Mouse (Mus musculus): Measurements from ENCODE around the gene Klhdc7a. TPM values are rescaled to one million over a fixed set of nuclear protein-coding genes. Genes with fewer than 3 reads are reported as not detected.
"Not testable (repeated sequence)": the region's sequence is repeated elsewhere in the genome, so short reads cannot be mapped to it uniquely, and the experiment has no call there.

Klhdc7a gene
- total RNA-seq (2015), result not detected in 2 replicates
- not detected in 2 replicates for total RNA-seq (2017)

- no peak for ATAC-seq (ENCODE audit: poor library complexity, severe bottlenecking)
Observed at GRCm38 (mm10) chr4:139967922-139968321, at the start of gene Klhdc7a. Gene Klhdc7a, minus strand, starts transcription at chr4:139968026.

DNA sequence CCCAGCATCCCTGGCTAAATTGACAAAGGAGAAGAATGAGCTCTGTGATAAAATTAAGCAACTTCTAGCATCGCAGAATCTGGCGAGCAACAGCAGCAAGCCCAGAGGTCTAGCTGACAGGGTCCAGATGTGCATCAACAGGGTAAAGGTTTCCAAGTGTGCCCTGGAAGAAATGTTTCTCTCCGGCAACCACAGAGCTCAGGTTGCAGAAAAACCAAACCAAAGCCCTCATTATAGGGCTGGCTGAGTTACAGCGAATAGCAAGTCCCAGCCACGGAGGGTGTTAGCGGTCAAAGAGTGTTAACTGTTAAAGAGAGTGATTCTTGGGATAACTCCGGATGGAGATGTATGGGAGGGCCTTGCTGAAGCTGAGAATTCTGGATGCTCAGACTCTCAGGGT, 48.1 kb upstream of the Klhdc7a start:
- ATAC-seq (ENCODE audit: poor library complexity, severe bottlenecking), result no peak

GRCm38 (mm10) chr4:140010728-140011470, 43.1 kb upstream of the Klhdc7a start:
- ATAC-seq (ENCODE audit: poor library complexity, severe bottlenecking), result no peak

- ATAC-seq (ENCODE audit: poor library complexity, severe bottlenecking), result no peak
Observed at GRCm38 (mm10) chr4:140004932-140005331, 37.1 kb upstream of the Klhdc7a start.

DNA sequence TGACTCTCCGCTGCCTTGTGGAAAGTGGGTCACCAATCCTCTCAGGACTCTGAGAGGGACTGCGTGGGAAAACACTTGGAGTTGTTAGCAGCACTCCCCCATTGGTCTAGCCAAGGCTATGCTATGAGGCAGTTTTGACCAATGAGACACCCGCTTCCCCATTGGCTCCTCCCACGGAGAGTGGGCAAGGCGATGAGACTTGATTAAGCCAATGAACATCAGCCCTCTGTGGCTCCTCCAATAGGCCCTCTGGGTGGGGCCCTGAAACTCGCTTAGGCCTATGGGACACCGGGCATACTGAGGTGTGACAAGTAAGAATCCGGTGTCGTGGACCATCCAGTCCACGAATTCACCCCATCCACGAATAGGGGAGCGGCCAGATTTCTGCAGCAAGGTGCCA, 36.3 kb upstream of the Klhdc7a start:
- ATAC-seq (ENCODE audit: poor library complexity, severe bottlenecking), result no peak

- ATAC-seq (ENCODE audit: poor library complexity, severe bottlenecking), result no peak
Observed at GRCm38 (mm10) chr4:140002069-140002468, 34.2 kb upstream of the Klhdc7a start.

DNA sequence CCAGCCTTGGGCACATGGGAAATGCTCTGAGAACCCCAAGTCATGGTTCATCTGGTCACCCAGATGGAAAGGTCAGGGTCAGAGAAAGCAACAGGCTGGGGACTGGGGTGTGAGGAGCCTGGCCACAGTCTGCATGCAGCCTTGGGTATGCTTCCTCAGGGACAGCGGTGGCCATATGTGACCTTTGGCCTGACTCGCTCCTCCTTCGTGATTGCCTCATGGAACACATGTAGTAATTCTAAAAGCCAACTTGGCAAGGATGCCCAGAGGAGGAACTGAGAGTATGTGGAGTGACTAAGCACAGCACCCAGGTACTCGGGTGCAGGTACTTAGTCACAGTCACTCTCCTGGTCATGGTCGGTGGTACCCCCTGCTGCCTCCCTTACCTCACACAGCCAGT, 33.1 kb upstream of the Klhdc7a start:
- no peak for ATAC-seq (ENCODE audit: poor library complexity, severe bottlenecking)

DNA sequence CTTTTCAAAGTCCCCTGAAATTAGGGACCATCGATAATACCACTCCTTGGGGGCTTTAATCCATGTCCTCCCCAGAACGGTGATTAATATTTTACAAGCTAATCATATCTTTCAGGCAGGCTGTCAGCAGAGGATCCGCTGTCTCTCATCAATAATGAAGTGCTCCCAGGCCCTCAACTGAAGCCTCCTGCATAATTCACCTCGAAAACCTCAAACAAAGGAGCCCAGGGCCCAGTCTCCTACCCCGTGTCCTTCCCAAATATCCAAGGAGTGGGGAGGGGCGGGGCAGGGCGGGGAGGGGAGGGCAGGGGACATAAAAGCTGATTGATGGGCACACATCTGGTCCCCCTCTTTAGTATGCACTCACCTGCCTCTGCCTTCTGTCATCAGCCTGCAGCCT, 31.2 kb upstream of the Klhdc7a start:
- ATAC-seq (ENCODE audit: poor library complexity, severe bottlenecking), result no peak

GRCm38 (mm10) chr4:139995659-139996058, 27.8 kb upstream of the Klhdc7a start:
- no peak for ATAC-seq (ENCODE audit: poor library complexity, severe bottlenecking)

- no peak for ATAC-seq (ENCODE audit: poor library complexity, severe bottlenecking)
Observed at GRCm38 (mm10) chr4:139993111-139993755, 25.4 kb upstream of the Klhdc7a start.

DNA sequence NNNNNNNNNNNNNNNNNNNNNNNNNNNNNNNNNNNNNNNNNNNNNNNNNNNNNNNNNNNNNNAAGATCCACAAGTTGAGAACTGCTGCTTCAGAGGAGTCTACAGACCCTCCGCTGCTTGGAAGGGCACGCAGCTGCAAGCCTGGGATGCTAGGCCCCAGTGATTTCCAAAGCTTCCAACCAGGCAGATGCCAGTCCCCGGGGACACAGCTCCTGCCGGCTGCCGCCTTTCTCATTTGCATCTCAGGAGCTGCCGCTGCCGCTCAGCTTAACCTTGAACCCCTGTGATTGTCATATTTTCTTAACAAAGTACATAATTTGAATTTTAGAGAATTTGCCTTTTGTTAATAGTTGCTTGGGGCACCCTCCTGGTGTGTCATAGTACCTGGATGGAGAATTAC, 19.1 kb upstream of the Klhdc7a start:
- no peak for ATAC-seq (ENCODE audit: poor library complexity, severe bottlenecking)

DNA sequence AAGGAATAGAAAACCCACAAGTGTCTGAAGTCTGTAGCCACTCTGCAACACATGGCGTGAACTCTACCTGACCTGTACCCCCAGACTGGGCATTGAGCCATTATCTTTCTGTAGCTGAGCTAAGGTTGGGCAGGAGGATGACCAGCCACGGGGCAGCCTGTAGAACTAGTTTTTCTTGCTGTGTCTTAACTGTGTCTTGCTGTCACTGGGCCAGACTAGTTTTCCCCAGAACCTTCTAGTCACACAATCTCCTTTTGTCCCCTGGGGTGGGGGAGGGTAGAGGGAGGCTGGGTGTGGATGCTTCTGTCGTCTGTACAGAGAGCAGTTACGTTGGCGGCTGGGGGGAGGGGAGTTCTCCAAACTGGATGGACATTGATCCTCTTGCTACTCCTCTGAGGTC, 10.9 kb upstream of the Klhdc7a start:
- no peak for ATAC-seq (ENCODE audit: poor library complexity, severe bottlenecking)

GRCm38 (mm10) chr4:139977308-139977781, 9.5 kb upstream of the Klhdc7a start:
- ATAC-seq (ENCODE audit: poor library complexity, severe bottlenecking), result no peak

DNA sequence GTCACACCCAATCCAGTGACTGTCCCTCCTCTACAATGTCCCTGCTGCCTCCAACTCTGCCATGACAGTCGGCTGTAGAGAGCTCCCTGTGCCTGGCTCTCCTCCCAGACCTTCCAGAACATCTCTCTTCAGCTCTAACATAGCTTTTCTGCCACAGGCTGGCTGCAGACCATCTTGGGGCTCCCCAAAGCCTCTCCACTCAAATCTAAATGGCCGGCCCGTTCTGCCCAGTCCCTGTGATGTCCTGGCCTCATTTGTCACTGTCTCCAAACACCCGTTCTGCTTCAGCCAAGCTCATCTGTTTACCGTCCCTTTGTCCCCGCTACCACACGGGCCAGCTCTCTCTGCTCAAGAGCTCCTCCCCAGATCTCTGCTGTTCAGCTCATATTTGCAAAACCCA, 6.7 kb upstream of the Klhdc7a start:
- ATAC-seq (ENCODE audit: poor library complexity, severe bottlenecking), result no peak

- no peak for ATAC-seq (ENCODE audit: poor library complexity, severe bottlenecking)
Observed at GRCm38 (mm10) chr4:139967475-139967891, 343 bp downstream of the Klhdc7a start.

GRCm38 (mm10) chr4:139966981-139967380, 845 bp downstream of the Klhdc7a start:
- ATAC-seq (ENCODE audit: poor library complexity, severe bottlenecking), result no peak

- no peak for ATAC-seq (ENCODE audit: poor library complexity, severe bottlenecking)
Observed at GRCm38 (mm10) chr4:139965596-139966185, 2.1 kb downstream of the Klhdc7a start.

- no peak for ATAC-seq (ENCODE audit: poor library complexity, severe bottlenecking)
Observed at GRCm38 (mm10) chr4:139964406-139964805, 3.4 kb downstream of the Klhdc7a start.

DNA sequence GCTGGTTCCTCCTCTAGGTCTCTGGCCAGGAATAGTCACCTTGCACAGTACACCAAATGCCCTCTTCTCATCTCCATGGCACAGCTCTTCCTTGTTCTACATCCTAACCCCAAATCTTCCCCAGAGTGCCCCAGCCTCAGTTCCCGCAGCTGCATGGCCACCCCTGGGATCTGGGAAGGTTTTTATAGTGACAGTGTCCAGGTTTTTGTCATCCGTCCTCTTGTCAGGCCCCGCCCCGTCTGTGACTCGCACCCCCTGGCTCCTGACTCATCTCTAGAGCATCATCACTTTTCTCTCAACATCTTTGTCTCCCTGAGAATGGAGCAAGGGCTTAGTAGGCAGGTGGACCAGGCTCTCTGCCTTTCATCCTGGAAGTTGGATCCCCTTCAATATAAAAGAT, 3.9 kb downstream of the Klhdc7a start:
- ATAC-seq (ENCODE audit: poor library complexity, severe bottlenecking), result no peak

- ATAC-seq (ENCODE audit: poor library complexity, severe bottlenecking), result no peak
Observed at GRCm38 (mm10) chr4:139963059-139963458, 4.8 kb downstream of the Klhdc7a start.

- ATAC-seq (ENCODE audit: poor library complexity, severe bottlenecking), result no peak
Observed at GRCm38 (mm10) chr4:139961816-139962215, 6.0 kb downstream of the Klhdc7a start.

DNA sequence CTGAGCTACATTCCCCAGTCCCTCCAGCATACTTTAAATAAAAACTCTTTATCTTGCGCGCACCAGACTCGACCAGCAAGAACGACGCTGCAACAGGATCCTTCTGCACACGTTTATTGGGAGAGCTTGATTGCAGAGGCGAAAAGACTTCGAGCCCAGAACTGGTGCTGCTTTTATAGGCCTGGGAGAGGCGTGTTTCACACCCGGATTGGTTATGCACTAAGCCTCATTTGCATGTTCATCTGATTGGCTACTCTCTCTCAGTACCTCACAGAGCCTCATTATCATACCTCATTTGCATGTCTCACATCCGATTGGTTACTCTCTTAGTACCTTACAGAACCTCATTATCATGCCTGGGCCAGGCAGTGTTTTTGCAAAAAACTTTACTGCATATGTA, 6.5 kb downstream of the Klhdc7a start:
- ATAC-seq (ENCODE audit: poor library complexity, severe bottlenecking), result not testable (repeated sequence)

Data from megakaryocyte, adult 5-6 weeks (primary cell).